Mouse (Mus musculus): Measurements from ENCODE around the gene D1Ertd622e. TPM values are rescaled to one million over a fixed set of nuclear protein-coding genes. Genes with fewer than 3 reads are reported as not detected.

Gene D1Ertd622e
- 1 to 10 TPM; 7.9 to 9.0 TPM for total RNA-seq (2021)

DNA sequence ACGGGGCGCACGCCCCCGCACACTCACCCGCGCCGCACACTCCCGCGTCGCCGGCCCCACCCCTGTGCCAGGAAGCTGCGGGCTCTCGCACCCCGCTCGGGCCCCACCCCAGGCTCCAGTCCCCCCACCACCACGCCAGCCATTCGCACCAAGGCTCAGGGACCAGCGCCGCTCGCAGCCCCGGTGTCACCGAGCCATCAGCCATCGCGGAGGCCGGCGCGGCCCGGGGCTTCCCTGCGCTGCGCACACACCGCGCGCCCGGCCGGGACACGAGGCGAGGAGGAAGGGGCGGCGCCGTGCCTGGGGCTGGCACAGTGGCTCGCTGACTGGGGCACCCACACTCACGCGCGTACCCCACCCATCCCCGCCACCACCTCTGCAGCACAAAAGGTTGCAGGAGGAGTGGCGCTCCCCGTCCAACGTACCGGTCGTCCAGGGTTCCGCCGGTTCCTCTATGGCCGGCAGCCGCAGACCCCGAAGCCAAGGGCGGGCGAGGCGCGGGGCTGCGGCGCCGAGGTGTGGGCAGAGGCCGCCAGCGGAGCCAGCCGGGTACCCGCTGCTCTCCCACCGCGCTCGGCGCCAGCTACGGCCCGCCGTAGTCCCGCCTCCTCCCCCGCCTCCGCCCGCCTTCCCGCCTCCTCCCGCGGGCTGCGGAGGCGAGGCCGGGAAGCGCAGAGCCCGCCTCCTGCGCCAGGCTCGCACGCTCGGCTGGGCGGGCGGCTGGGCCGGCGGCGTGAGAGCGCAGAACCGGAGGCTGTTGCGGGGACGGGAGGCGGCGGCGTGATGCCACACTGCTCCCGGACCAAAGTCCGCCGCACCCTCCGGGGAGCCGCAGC, at the start of gene D1Ertd622e:
Gene D1Ertd622e (minus strand): TSS at position 669 of the 836 bp plus-strand sequence.
- DNase-seq, result peak; percentile 77

DNA sequence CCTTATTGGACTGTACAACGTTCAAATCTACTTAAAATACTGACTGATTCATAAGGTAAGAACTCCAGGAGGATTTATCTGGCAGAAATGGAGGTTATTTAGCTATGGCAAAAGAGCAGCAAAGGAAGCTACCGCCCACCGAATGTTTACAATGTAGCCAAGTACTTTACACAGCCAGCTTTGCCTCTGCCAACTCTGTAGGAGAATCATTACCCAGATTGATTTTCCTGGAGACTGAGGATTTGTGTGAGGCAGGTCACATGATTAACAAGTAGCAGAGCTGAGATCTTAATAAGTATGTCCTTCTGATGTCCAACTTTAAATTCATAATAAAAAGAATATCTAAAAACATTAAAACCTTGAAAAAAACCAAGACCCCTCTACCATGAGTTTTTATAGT, 48.6 kb upstream of the D1Ertd622e start:
- no peak for DNase-seq

DNA sequence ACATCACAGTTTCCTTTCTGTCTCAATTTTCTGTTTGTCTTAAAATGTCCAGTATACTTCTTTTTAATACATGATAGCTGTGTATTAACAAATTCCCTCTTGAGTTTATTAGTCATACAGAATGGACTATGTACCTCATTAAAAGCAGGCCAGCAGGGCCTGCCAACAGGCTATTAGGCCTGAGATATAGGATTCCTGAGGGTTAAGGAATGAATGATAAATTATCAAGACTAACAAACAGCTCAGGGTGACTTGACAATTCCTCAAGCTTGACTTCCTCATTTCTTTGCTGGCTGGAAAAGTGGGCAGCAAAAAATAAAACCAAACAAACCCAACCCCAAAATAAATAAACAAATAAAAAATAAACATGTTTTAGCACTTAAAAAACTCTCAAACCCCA, 43.5 kb upstream of the D1Ertd622e start:
- no peak for DNase-seq

DNA sequence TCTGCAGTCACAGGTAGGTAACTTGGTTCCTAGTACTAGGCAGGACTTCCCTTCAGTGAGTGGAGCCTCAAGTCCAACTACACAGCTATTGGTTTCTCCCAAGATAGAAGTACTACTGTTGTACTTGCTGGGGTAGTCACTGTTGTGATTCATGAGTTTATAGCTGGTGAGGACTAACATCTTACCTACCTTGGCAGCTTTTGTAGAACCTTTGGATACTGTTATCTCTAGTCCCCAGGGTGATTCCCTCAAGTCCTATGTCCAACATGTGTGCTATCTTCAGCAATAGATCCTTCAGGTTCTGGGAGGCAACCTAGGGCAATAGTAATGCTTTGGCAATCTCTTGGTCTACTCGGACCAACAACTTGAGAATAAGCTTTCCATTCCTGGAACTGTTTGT, 42.8 kb upstream of the D1Ertd622e start:
- DNase-seq, result no peak

DNA sequence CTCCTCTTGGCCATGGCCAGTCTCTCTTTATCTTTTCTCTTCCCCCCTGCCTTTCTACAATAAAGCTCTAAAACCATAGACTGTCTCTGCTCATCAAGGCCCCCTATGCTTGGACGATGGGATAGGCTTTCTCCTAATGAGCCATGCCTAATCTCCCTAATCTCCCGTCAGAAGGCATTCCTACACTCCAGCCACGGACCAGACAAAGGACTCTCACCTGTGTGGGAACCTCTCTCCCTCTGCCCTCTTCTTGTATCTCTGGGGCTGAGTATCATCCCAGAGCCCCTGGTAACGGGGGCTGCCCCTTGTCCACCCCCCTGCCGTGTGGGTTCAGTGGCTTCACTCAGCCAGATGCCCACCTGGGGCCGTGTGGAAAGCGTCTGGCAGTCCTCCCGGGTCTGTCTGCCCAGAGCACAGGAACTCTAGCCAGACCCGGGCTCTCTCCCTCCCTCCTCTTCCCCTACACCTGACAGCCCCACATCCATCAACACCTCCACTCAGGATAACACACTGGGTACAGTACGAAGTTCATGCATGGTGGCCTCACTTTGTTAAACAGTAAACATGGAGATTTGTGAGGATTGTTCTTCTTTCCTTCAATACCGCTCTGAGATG, 37.2 kb upstream of the D1Ertd622e start:
- peak; percentile 39 for DNase-seq

DNA sequence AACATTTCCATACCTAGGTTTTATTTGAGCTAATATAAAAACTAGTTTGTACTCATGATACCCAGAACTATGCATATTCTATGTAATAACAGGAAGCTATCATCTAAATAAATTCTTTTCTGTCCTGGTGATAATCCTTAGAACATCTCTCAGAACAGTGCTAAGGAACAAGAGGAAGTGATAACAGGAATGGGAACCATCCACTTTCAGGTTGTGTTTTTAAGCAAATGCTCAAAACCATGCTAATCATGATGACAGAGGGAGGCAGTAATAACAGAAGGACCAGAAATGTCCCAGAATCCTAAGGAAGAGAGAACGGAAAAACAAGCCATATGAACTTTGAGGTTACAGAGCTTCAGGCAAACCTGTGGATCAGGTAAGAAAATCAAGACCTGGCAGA, 35.4 kb upstream of the D1Ertd622e start:
- DNase-seq, result no peak

DNA sequence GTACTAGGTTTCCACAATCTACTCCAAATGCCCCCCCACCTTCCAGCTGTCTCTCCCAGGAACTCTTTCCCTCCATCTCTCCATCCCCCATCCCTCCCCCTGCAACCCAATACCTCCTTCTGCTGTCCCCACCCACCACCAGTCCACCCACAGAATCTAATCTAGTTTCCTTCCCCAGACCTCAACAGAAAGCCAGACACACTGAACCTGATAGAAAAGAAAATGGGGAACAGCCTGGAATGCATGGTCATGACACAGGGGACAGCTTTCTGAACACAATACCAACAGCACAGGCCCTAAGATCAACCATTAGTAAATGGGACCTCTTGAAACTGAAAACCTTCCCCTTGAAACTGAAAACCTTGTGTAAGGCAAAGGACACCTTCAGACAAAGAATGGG, 32.0 kb upstream of the D1Ertd622e start:
- no peak for DNase-seq

DNA sequence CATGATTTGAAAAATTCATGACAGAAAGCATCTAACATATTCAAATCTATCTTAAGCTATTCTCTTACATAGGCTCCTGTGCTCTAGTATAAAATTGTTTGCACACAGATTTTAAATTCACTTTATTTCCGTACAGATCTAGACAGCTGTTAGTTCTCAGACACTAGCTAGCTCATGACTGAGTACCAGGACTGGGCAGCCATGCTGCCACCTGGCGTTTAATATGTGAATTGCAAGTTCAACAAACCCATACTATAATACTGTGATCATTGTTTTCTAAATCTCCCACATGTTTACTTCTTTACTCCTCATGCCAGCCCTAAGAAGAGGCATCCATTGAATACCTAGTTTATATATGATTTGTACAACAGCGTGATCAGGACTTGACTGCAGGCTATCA, 26.9 kb upstream of the D1Ertd622e start:
- peak; percentile 55 for DNase-seq

DNA sequence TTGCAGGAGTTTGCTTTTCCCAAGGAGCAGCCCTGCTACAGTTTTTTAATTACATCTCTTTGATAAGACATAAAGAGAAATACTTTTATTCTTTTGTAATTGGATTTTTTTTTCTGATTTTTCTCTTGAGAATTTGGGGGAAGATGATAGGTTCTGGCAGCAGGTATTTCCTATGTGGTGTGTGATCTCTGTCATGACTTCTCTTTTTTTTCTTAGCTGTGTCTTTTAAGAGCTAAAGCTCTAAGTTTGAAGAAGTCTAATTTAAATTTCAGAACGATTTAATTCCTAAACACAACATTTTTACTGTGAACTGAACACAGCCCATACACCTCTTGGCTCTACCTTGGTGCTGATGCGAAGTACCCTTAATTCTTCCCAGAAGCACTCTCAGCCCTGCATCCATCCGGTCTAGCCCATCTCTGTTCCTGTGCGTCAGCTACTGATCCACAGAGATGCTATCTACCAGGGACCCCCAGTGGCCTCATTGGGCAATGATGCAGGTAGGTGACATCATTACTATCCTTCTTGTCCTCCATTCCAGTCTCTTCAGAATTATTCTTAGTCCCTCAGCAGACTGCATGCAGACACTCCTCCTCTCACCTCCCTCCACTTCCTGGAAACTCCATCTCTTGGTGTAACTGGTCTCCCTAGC, 14.8 kb upstream of the D1Ertd622e start:
- DNase-seq, result no peak

DNA sequence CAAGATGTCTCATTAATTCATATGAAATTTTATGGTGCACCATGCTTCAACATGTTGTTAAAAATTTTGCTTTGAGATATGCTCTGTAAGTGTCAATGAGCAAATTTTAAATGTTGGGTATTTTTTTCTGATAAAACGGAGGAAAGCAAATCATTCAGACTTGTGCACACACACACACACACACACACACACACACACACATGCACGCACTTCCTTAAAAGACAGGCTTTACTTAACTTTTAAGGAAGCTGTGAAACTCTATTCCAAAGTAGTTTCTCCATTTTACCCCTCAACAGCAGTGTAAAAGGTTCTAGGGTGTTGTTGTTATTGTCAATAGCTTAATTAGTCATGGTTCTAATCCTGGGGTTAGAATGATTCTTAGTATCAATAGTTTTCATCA, 14.2 kb upstream of the D1Ertd622e start:
- DNase-seq, result no peak

DNA sequence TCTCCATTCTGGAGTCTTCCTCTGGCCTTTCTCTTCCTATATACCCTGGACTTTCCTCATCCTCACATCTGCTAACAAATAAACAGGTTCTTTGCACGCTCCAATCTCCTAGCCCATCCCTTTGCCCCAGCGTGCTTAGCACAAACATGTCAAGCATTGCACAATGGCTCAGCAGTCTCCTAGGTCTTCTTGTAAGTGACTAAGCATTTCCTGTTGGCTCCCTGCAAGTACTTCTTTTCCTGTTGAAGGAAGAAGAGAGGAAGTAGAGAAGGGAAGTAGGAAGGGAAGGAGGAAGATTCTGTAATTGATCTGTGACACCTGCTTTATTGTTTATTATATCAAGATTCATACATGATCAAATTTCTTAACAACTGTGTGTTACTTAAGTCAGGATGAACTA, 11.0 kb upstream of the D1Ertd622e start:
- DNase-seq, result no peak

DNA sequence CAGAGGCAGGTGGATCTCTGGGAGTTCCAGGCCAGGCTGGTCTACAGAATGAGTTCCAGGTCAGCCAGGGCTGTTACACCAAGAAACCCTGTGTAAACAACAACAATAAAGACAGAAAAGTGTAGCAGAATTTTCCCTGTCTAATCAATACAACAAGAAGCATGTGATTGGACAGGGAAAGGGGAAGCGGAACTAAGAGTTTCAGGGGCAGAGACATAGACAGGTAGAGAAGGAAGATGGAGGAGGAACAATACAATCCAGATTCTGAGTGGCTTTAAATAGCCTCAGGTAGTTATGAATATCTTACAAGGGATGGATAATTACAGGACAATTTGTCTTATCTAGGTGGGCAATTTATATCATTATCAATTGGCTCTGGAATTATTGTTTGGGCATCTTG, 5.4 kb upstream of the D1Ertd622e start:
- DNase-seq, result no peak

DNA sequence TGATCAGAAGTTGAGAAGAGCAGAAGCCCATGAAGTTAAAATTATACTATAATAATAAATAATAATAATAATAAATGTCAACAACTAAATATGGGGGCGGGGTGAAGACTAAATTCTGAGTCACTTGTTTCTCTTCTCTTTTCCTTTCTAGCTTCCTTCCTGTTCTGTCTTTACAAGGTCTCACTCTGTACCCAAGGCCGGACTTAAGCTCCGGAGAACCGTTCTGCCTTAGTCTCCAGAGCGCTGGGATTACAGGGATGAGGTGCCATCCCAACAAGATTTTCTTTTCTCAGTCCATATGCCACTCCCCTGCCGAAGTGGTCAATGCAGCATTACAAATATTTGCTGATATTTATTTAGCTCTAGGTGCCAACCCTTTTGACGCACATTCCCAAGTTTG, 450 bp upstream of the D1Ertd622e start:
- DNase-seq, result no peak

DNA sequence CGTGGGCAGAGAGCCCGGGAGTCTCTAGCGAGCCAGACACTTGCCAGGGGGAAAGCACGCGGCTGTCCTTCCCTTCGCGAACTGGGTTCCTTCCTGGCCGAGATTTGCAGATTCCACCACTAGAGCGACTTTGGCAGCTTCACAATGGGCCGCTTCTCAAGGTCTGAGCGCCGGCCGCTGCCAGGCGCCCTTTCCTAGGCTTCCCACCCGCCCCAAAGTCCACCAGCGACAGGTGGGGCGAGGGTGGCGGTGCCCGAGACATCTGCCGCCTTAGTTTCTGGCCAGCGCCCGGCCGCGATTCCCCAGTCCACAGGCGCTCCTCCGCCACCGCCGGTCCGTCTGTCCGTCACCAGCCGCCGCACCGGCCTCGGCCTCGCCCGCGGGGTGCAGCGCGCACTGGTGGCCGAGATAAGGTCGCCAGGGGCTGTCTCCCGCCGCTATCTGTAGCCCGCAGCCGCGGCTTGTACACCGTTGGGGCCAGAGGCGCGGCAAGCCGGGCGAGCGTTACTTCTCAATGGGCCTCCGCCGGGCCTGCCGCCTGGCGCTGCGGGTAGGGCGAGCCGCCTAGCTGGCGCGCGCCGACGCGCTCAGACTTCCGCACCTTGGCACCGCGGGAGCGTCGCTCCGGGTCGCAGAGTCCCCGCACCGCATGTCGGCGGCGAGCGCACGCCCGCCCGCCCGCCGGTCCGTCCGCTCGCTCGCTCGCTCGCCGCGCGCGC, 1.0 kb downstream of the D1Ertd622e start:
- peak; percentile 68 for DNase-seq

DNA sequence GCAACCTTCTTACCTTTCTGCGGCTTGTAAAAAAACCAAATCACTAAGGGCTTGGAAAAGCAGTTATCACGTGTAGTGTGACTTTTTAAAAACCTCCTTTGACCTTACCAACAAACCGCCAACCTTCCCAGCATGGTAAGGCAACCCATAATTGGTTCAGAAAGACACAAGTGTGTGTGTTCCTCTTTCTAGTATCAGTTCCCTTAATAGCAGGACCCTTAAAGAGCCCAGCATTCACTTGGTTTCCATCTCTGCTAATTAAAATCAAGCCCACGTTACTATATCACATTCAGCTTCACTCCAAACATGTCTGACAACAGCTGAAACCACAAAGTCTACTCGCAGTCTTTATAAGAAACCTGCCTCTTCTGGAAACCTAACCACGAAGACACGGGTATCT, 2.5 kb downstream of the D1Ertd622e start:
- no peak for DNase-seq

DNA sequence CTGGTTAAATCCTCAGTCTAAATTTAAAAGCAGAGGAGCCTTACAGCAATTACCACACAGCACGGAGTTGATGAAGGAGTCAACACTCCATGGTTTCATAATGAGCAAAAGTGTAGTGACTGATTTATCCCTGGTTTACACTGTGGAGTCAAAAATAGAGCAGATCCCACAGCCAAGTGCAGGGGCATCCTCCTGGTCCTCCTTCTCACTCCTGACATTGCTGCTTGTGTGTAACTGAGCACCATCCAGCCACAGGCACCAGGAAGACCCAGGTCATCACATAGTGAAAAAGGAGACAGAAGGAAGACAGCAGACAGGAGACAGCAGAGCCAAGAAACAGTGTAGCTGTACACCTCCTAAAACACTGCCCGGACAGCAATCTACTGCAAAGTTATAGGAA, 4.1 kb downstream of the D1Ertd622e start:
- no peak for DNase-seq

DNA sequence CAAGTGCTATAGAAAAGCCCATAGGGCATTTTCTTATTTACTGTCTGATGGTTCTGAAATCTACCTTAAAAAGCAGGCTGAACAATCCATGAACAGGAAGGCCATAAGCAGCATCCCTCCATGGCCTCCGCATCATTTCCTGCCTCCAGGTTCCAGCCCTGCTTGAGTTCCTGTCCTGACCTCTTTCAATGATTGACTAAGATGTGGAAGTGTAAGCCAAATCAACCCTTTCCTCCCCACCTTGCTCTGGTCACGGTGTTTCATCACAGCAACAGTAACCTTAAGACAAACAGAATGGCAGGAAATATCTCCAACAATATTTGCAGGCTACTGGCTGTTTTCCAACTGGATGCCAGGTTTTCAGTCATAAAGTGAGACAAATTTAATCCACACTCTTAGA, 4.7 kb downstream of the D1Ertd622e start:
- DNase-seq, result no peak

DNA sequence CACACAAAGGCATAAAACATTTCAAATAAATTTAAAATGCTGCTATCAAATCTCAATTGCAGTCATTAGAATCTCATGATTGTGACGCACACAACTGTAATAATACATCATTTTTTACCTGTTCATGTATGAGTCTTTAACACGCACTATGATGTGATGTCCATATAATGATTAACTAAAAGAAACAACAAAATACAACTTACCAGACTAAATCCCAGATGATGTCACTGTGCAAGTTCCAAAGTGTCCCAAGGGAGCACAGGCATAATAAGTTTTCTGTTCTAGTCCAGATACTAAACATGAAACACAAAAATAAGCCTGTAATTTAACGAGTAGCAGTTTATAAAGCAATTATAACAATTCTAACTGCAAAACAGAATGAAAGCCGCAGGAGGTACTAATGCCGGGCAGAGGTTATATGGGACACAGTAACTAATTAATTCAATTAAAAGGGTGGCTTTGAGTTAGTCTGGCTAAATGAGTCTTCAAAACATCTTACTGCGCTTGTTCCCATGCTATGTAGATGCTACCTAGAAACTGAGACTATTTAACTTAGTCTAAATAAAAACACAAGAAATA, 7.4 kb downstream of the D1Ertd622e start:
- DNase-seq, result no peak

DNA sequence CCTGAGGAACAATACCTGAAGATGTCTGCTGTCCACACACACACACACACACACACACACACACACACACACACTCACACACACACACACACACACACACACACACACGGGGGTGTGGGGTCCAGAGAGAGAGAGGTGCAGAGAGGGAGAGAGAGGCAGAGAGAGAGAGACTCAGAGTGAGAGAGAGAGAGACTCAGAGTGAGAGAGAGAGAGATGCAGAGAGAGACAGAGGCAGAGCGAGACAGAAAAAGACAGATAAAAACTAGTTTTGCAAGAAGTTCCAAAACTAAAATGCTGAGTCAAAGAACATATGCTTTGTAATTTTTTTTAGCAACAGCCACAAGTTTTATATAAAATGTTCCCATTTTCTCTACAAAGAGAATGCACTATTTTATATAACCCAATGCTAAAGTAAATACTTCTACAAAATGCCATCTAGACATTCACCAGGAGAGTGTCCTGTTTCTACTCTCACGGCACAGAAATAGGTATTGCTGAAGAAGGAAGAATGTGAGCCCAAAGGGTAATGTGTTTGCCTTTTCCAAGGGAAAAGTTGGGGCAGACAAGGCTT, 11.2 kb downstream of the D1Ertd622e start:
- no peak for DNase-seq

DNA sequence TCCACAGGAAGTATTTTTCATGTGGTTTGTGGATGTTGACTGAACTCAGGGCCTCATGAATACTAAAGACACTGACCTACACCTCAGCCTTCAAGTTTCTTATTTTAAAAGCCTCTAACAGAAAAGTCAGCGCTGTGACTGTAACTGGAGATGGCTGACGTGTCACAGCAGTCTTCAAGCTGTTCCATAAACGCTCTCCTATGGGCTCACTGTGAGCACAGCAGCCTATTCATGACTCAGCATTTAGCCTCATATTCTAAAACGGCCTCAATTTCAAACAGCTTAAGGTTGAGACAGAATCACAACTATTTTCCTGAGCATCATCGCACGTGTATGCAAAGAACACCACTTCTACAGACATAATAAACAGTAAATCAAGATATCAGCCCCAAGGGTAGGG, 11.8 kb downstream of the D1Ertd622e start:
- no peak for DNase-seq

DNA sequence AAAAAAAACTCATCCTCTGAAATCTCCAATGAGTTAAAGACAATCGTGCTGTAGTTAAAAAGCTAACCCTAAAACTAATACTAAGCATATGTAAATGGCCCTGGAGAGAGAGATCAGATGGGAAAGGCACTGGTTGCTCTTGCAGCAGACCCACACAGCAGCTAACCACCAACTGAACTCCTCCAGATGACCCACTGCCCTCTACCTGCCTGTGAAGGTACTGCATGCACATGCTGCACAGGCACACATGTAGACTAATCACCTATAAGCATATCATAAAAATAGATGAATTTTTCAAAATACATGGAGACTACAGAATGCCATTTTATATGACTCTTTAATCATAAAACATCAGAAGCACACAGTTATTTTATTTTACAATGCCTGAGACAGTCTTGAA, 14.8 kb downstream of the D1Ertd622e start:
- peak; percentile 20 for DNase-seq

DNA sequence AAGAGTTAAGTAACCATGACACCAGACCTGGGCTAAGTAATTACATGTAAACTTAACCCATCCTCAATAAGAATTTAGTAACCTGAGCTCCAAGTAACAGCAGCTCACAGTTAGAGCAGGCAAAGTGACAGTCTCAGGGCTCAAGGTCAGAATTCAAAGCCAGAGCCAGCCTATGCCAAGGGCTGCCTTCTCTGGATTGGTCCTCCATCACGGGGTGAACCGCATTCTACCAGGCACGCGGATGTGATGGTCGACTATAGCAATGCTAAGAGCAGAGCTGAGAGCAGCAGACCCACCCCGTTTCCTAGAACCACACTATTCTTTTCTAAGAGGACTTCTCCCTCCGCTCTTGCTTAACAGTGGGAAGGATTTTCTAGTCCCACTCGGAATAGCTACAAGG, 27.8 kb downstream of the D1Ertd622e start:
- DNase-seq, result no peak
